Mouse (Mus musculus) olfactory bulb, adult 2 months (tissue): ENCODE results near the gene Trpc7.

ENCODE experiments used
- CTCF ChIP-seq: fragments of 200-500 bp; IDR thresholded peaks from 2 replicates; pipeline ENCODE4 v1.5.1; 2012; ENCODE audit warnings: low read depth, mild to moderate bottlenecking, low read length, moderate library complexity; ENCODE audit not compliant: insufficient read depth
- POLR2A ChIP-seq: fragments of 200-500 bp; IDR thresholded peaks from 2 replicates; pipeline ENCODE4 v1.6.1; 2012; ENCODE audit warnings: mild to moderate bottlenecking, low read depth, low read length, moderate library complexity; ENCODE audit not compliant: insufficient read depth

GRCm38 (mm10) chr13:56889888-56890287 is 5.9 kb downstream of the Trpc7 start:
- TF ChIP-seq CTCF (no peak), POLR2A (no peak)
